Mouse (Mus musculus) limb, embryonic 14.5 days (tissue): ENCODE data around the gene Fxr2. TPM values are rescaled to one million over a fixed set of nuclear protein-coding genes. Genes with fewer than 3 reads are reported as not detected.
A peak's percentile ranks its signal among the peaks of the same experiment; 100 is the strongest.

Source experiments
- ATAC-seq: fragments of 200-750 bp; cut with Nextera tagmentation; 2 replicates; pipeline ENCODE4 v1.8.0; 2017; ENCODE audit warnings: low read depth, moderate number of reproducible peaks, moderate TSS enrichment; ENCODE audit not compliant: low FRiP score
- DNase-seq: peaks from one replicate; pipeline ENCODE4 v3.0.0-alpha.2; 2015; ENCODE audit warnings: low spot score
- H3K27ac ChIP-seq: fragments of 300-500 bp; sonication (generic); replicated peaks from 2 replicates; pipeline ENCODE4 v1.5.1; 2014; ENCODE audit warnings: low read depth, mild to moderate bottlenecking, low read length, moderate library complexity, mixed read lengths
- H3K27me3 ChIP-seq: fragments of 300-500 bp; sonication (generic); 2 replicates; pipeline ENCODE4 v1.6.1; 2014; ENCODE audit warnings: low read length, mixed read lengths; ENCODE audit not compliant: control insufficient read depth, insufficient read depth
- H3K36me3 ChIP-seq: fragments of 300-500 bp; sonication (generic); 2 replicates; pipeline ENCODE4 v1.6.1; 2014; ENCODE audit warnings: mild to moderate bottlenecking, low read length, moderate library complexity, mixed read lengths; ENCODE audit not compliant: control insufficient read depth, insufficient read depth
- H3K4me1 ChIP-seq: fragments of 300-500 bp; sonication (generic); 2 replicates; pipeline ENCODE4 v1.6.1; 2014; ENCODE audit warnings: antibody characterized with exemption, low read length, mixed read lengths; ENCODE audit not compliant: control insufficient read depth, insufficient read depth
- H3K4me2 ChIP-seq: fragments of 300-500 bp; sonication (generic); replicated peaks from 2 replicates; pipeline ENCODE4 v1.6.1; 2014; ENCODE audit warnings: low read depth, mild to moderate bottlenecking, low read length, moderate library complexity; ENCODE audit not compliant: severe bottlenecking
- H3K4me3 ChIP-seq: fragments of 300-500 bp; sonication (generic); replicated peaks from 2 replicates; pipeline ENCODE4 v1.5.1; 2014; ENCODE audit warnings: low read length
- H3K9ac ChIP-seq: fragments of 300-500 bp; sonication (generic); 2 replicates; pipeline ENCODE4 v1.6.1; 2014; ENCODE audit warnings: mild to moderate bottlenecking, low read depth, low read length, moderate library complexity; ENCODE audit not compliant: severe bottlenecking
- H3K9me3 ChIP-seq: fragments of 300-500 bp; sonication (generic); 2 replicates; pipeline ENCODE4 v1.6.1; 2016; ENCODE audit warnings: low read length; ENCODE audit not compliant: control insufficient read depth
- POLR2A ChIP-seq: fragments of 200-500 bp; IDR thresholded peaks from 2 replicates; pipeline ENCODE4 v1.8.0; 2012; ENCODE audit warnings: inconsistent platforms, mild to moderate bottlenecking, moderate library complexity, borderline replicate concordance; ENCODE audit not compliant: insufficient read depth, insufficient read length; ENCODE audit errors: extremely low read depth
- WGBS: fragments of 180-500 bp; shearing (Covaris S2); extraction: QIAGEN DNeasy Blood & Tissue Kit; methylation state at CpG from one replicate; pipeline ENCODE4 v1.1.7; 2014; 5-methylcytosine and 5-hydroxymethylcytosine counted together
- polyA plus RNA-seq, 2 experiments: library from polyadenylated mRNA; depleted of rRNA in 1 of 2; stranded (reverse) in 1 of 2; unstranded in 1 of 2; fragments of >200 nt; fragmentation: Nextera tagmentation in 1 of 2; extraction: Ambion mirVana in 1 of 2; gene quantifications; 2 replicates each; pipeline versions ENCODE4 v1.2.1 to v1.2.3; 2012 to 2014

Gene Fxr2
- polyA plus RNA-seq, 2 experiments: 28.9 to 125 TPM

DNA sequence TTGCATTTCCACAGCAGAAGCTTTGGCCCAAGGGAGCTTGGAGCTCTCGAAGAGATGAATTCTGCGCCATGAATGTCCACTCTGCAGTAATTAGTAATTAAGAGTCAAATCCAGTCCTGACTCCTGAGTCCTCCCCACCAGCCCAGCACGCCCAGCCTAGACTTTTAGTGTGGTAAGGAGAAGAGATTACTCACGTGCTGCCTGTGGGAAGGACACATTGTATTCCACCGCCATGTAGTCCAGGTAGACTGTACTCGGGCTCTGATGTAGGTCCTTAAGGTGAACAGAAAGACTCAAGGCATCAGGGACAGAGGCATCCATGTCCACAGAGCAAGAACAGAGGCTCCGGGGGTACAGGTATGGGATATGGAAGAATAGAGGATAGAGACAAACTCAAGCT is 32.1 kb downstream of the Fxr2 start:
- peaks cover 69% of the 10 kb centered on the region for H3K36me3 ChIP-seq
- H3K9ac ChIP-seq: no peak overlapping the region
- H3K4me3 ChIP-seq: no peak overlapping the region
- H3K9me3 ChIP-seq: no peaks in the 10 kb centered on the region
- TF ChIP-seq POLR2A: no peak
- DNase-seq: no peak
- H3K4me2 ChIP-seq: no peak overlapping the region
- 92% methylated on average over 7 of the region's 7 CpGs for WGBS
- peaks cover 15% of the 10 kb centered on the region for H3K4me1 ChIP-seq
- H3K27me3 ChIP-seq: no peaks in the 10 kb centered on the region
- no peak overlapping the region for H3K27ac ChIP-seq
- no peak for ATAC-seq

- Histone ChIP-seq H3K4me1 (peaks cover 21% of the 10 kb centered on the region), H3K36me3 (peaks cover 69% of the 10 kb centered on the region), H3K4me3 (no peak overlapping the region), H3K27ac (no peak overlapping the region), H3K27me3 (no peaks in the 10 kb centered on the region), H3K4me2 (no peak overlapping the region), H3K9me3 (no peaks in the 10 kb centered on the region), H3K9ac (no peak overlapping the region)
- DNase-seq (no peak), ATAC-seq (no peak)
- no peak for TF ChIP-seq POLR2A
- WGBS: 81% methylated on average over 9 of the region's 9 CpGs
Observed at GRCm38 (mm10) chr11:69665457-69665960, 32.7 kb downstream of the Fxr2 start.

GRCm38 (mm10) chr11:69665961-69666664 is 33.3 kb downstream of the Fxr2 start, which contains the start of gene Cd68:
Gene Cd68, minus strand, starts transcription at chr11:69666153.
- no peak for DNase-seq
- no peak for ATAC-seq
- no peak within 1 kb of the TSS for H3K9ac ChIP-seq
- no peaks in the 10 kb centered on the region for H3K27me3 ChIP-seq
- no peak within 1 kb of the TSS for H3K27ac ChIP-seq
- peaks cover 75% of the 10 kb centered on the region for H3K36me3 ChIP-seq
- no peak for TF ChIP-seq POLR2A
- H3K4me2 ChIP-seq: no peak within 1 kb of the TSS
- 28% methylated on average over 7 of the region's 7 CpGs for WGBS
- peaks cover 21% of the 10 kb centered on the region for H3K4me1 ChIP-seq
- no peak within 1 kb of the TSS for H3K4me3 ChIP-seq
- H3K9me3 ChIP-seq: no peaks in the 10 kb centered on the region

GRCm38 (mm10) chr11:69666665-69667005 is 33.8 kb downstream of the Fxr2 start:
- 84% methylated on average over 3 of the region's 3 CpGs for whole genome bisulfite sequencing
- Histone ChIP-seq H3K27me3 (no peaks in the 10 kb centered on the region), H3K4me3 (no peak overlapping the region), H3K9me3 (no peaks in the 10 kb centered on the region), H3K4me1 (peaks cover 17% of the 10 kb centered on the region), H3K36me3 (peaks cover 78% of the 10 kb centered on the region), H3K9ac (no peak overlapping the region), H3K4me2 (no peak overlapping the region), H3K27ac (no peak overlapping the region)
- DNase-seq (no peak), ATAC-seq (no peak)
- no peak for TF ChIP-seq POLR2A

DNA sequence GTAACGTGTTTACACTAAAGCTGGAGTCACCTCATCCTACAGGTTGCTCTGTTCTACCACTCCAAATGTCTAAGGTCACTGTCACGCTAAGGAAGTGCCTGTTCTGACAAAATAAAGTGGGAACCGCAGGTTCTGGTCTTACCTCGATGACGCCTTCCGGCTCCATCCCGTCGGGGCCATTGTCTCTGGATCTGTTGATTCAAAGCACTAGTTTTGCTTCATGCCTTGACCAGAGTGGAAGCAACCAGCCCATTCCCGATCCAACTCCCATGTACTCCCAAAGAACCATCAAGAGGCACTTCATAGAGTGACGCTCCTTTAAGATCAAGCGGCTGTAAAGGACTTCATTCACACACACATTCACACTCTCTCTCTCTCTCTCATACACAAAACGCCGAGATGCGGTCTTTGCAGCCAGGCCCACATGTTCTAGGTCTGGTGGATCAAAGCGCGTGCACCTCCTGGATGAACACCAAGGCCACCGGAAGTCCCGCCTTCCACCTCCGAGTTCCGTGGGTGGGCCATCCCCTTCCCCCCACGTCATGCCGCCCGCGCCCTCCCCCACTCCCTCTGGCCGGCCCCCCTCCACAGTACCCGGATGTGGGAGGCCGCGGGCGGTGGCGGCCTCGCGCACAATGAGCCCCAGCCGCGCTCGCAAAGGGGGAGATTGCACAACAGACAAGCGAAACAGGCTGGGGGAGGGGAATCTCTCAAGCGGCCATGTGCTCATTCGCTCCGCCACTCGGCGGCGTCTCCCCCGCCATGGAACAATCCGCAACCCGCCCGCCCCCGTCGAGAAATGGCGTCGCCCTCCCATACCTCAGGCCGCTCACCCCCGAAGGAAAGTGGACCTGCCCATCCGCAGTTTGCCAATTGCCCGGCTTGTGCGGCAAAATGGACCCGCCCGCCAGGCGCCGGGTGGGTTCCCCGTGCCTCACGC is 38.3 kb downstream of the Fxr2 start:
- ATAC-seq (peak; percentile 73), DNase-seq (peak; percentile 93)
- peak overlapping the region; percentile 100 for H3K4me3 ChIP-seq
- H3K36me3 ChIP-seq: peaks cover 84% of the 10 kb centered on the region
- peak overlapping the region; percentile 97 for H3K27ac ChIP-seq
- WGBS: 1% methylated on average over 46 of the region's 61 CpGs
- TF ChIP-seq POLR2A: peak; percentile 54; the same call in 1 of the 2 replicates
- peaks cover 15% of the 10 kb centered on the region for H3K4me1 ChIP-seq
- no peaks in the 10 kb centered on the region for H3K27me3 ChIP-seq
- peak overlapping the region; percentile 99 for H3K9ac ChIP-seq
- H3K9me3 ChIP-seq: no peaks in the 10 kb centered on the region
- H3K4me2 ChIP-seq: peak overlapping the region; percentile 88
